Mouse (Mus musculus): ENCODE measurements at regions not wholly inside any gene's neighbourhood (a gene's known extent, or its start where the extent isn't known, plus 50 kb on each side); places are given as distances from the start of the nearest gene placed in this dataset.

GRCm38 (mm10) chrX:161487691-161488090 lies 200.4 kb downstream of the Gm15262 start:
- DNase-seq, result peak; percentile 3 to 16

- DNase-seq, result no peak
Observed at GRCm38 (mm10) chrX:161511341-161511740, 205.5 kb upstream of the Rai2 start.

- DNase-seq, result peak; percentile 0 to 2
Observed at GRCm38 (mm10) chrX:161523432-161524256, 193.2 kb upstream of the Rai2 start.

GRCm38 (mm10) chrX:161524257-161524646 lies 192.6 kb upstream of the Rai2 start:
- peak; percentile 27 to 38 for DNase-seq

GRCm38 (mm10) chrX:161537290-161537689 lies 179.6 kb upstream of the Rai2 start:
- DNase-seq, result no peak

- peak; percentile 4 to 6 for DNase-seq
Observed at GRCm38 (mm10) chrX:161556896-161557295, 160.0 kb upstream of the Rai2 start.

- no peak for DNase-seq
Observed at GRCm38 (mm10) chrX:161558511-161558910, 158.4 kb upstream of the Rai2 start.

GRCm38 (mm10) chrX:161566435-161566834 lies 150.4 kb upstream of the Rai2 start:
- no peak for DNase-seq

- DNase-seq, result no peak
Observed at GRCm38 (mm10) chrX:161582019-161582659, 134.7 kb upstream of the Rai2 start.

GRCm38 (mm10) chrX:161583872-161584271 lies 133.0 kb upstream of the Rai2 start:
- no peak for DNase-seq

GRCm38 (mm10) chrX:161633869-161634268 lies 83.0 kb upstream of the Rai2 start:
- DNase-seq, result no peak

GRCm38 (mm10) chrX:161634342-161634741 lies 82.5 kb upstream of the Rai2 start:
- DNase-seq, result peak; percentile 10 to 15

GRCm38 (mm10) chrX:161635678-161636077 lies 81.2 kb upstream of the Rai2 start:
- peak; percentile 7 to 11 for DNase-seq

- DNase-seq, result peak; percentile 17 to 28
Observed at GRCm38 (mm10) chrX:161653106-161653505, 63.8 kb upstream of the Rai2 start.

- DNase-seq, result peak in 1 of 2 experiments; percentile 12
Observed at GRCm38 (mm10) chrX:161660106-161660505, 56.8 kb upstream of the Rai2 start.

- peak; percentile 11 for DNase-seq
Observed at GRCm38 (mm10) chrX:161661936-161662335, 54.9 kb upstream of the Rai2 start.

Measured in cerebellum, postnatal 10 days (tissue).